Mouse (Mus musculus): ENCODE results near the gene Ybey. TPM values are rescaled to one million over a fixed set of nuclear protein-coding genes. Genes with fewer than 3 reads are reported as not detected.

The Ybey gene
- polyA plus RNA-seq, 1 experiment from 2014 or later, result 8.5 TPM

DNA sequence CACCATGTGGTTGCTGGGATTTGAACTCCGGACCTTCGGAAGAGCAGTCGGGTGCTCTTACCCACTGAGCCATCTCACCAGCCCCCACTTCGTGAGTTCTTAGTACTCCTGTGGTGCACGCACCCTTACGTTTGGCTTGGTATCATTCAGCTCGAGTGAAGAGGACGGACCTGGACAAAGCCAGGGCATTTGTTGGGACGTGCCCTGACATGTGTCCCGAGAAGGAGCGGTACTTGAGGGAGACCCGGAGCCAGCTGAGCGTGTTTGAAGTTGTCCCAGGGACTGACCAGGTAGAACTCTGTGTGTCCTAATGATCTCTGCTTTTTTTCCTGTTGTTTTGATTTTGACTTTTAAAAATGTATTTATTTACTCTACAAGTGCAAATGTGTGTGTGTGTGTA is 11.9 kb upstream of the Ybey start:
- Histone ChIP-seq H3K36me3 (peaks cover 96% of the 10 kb centered on the region), H3K9me3 (replicated peaks) (no peaks in the 10 kb centered on the region), H3K9ac (no peak overlapping the region), H3K27me3 (no peaks in the 10 kb centered on the region), H3K27ac (no peak overlapping the region), H3K4me3 (no peak overlapping the region), H3K4me1 (no peaks in the 10 kb centered on the region), H3K4me2 (replicated peaks) (no peak overlapping the region)
- 90% methylated on average over 13 of the region's 13 CpGs for WGBS
- ATAC-seq (ENCODE audit: low FRiP score), result no peak

DNA sequence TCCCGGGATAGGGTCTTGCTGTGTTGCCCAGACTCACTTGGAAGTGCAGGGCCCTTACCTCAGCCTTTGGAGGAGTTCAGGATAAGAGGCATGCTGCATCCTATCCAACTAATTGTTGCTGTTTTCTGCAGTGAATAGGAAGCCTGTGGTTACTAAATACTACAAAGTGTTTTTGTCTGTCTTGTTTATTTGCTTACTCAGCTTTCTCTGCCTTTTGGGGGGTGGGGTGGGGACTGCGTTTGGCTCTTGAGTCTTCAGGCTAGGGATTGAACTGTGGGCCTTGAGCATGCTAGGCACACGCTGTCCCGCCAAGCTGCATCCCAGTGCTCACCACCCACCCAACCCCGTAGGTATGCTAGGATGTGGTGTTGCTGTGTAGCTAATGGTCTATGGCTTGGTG is 4.8 kb upstream of the Ybey start:
- H3K9ac ChIP-seq, result no peak overlapping the region
- no peaks in the 10 kb centered on the region for H3K27me3 ChIP-seq
- peaks cover 11% of the 10 kb centered on the region for H3K4me1 ChIP-seq
- no peak overlapping the region for H3K4me3 ChIP-seq
- 90% methylated on average over 5 of the region's 5 CpGs for WGBS
- H3K4me2 ChIP-seq (replicated peaks), result no peak overlapping the region
- H3K27ac ChIP-seq, result no peak overlapping the region
- H3K9me3 ChIP-seq (replicated peaks), result no peaks in the 10 kb centered on the region
- no peak for ATAC-seq (ENCODE audit: low FRiP score)
- peaks cover 76% of the 10 kb centered on the region for H3K36me3 ChIP-seq

DNA sequence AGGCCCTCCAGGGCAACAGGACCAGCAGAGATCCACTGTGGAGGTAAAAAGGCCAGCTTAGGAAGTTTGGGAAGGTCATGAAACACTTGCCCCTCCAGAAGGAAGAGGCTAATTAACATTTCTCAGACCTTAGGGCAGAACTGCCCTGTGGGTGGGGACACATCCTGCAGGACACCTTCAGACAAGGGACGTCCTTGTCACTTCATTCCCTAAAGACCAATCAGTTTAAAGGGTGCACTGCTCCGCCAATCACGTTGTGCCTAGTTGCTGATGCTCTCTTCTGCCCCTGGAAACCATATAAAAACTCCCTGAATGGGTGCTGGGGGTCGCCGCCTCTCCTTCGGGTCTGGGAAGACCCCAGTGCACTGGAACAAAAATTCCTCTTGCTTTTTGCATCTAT is 6.2 kb downstream of the Ybey start:
- Histone ChIP-seq H3K4me1 (0 out of 2 replicates have a peak, but pooled peaks cover 2% of the 10 kb centered on the region), H3K4me3 (no peak overlapping the region), H3K4me2 (replicated peaks) (no peak overlapping the region), H3K9me3 (replicated peaks) (0 out of 2 replicates have a peak, but pooled peaks cover 8% of the 10 kb centered on the region), H3K27me3 (no peaks in the 10 kb centered on the region), H3K36me3 (peaks cover 32% of the 10 kb centered on the region), H3K27ac (no peak overlapping the region), H3K9ac (no peak overlapping the region)
- WGBS, result 89% methylated on average over 6 of the region's 6 CpGs
- no peak for ATAC-seq (ENCODE audit: low FRiP score)

DNA sequence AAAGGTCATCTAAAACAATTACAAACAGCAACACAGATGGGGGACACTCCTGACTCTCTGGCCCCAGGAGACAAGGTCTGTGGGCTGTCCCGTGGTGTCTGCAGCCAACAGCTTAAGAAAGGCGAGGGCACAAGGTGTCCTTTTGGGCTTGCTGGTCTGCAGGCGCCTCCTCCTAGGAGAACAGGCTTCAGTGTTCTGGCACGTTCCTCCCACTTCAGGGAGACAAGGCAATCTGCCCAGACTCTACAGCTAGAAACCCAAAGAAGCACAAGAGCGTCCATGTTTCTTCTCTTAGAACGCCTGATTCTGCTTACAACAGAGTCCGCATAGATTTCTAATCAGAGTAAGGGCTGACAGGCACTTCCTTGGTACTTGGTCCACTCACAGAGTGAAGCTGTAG is 6.6 kb downstream of the Ybey start:
- no peaks in the 10 kb centered on the region for H3K4me1 ChIP-seq
- ATAC-seq (ENCODE audit: low FRiP score), result no peak
- WGBS, result 92% methylated on average over 7 of the region's 7 CpGs

DNA sequence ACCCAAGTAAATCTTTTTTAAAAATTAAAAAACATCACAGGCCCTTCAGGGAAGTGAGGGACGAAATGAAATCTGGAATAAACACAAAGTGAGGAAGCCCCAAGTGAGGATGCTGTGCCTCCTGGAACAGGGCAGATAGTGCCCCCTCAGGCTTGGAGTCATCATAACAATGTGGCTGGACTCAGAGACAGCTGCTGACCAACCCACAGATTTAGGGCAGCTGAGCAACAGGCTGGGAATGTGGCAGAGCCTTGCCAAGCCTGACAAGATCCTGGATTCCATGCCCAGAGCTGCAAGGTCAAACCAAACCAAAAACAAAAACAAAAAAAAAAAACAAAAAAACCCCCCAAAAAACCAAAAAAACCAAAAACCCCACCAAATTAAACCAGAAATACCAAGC is 7.7 kb downstream of the Ybey start:
- Histone ChIP-seq H3K27me3 (no peaks in the 10 kb centered on the region), H3K9me3 (replicated peaks) (0 out of 2 replicates have a peak, but pooled peaks cover 8% of the 10 kb centered on the region), H3K4me3 (no peak overlapping the region), H3K4me1 (no peaks in the 10 kb centered on the region), H3K4me2 (replicated peaks) (no peak overlapping the region), H3K9ac (no peak overlapping the region), H3K36me3 (peaks cover 32% of the 10 kb centered on the region), H3K27ac (no peak overlapping the region)
- ATAC-seq (ENCODE audit: low FRiP score), result no peak
- WGBS, result 100% methylated on average over 1 of the region's 1 CpGs

More for the DNA sequence above, 6.6 kb downstream of the Ybey start:
- Histone ChIP-seq H3K4me3 (no peak overlapping the region), H3K4me2 (replicated peaks) (no peak overlapping the region), H3K9ac (no peak overlapping the region), H3K27me3 (no peaks in the 10 kb centered on the region), H3K9me3 (replicated peaks) (0 out of 2 replicates have a peak, but pooled peaks cover 8% of the 10 kb centered on the region), H3K36me3 (peaks cover 32% of the 10 kb centered on the region), H3K27ac (no peak overlapping the region)

DNA sequence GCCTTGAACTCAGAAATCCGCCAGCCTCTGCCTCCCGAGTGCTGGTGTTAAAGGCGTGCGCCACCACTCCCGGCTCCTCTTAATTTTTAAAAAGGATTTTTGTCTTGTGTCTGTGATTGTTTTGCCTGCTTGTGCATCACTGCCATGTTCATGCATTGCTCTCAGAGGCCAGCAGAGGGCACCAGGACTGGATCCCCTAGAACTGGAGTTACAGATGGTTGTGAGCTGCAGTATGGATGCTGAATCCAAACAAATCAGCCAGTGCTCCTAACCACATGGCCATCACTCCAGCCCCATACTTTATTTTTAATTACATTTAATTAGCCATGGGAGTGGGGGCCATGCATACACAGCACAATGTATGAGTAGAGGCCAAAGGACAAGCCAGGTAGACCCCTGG is 13.6 kb downstream of the Ybey start:
- Histone ChIP-seq H3K36me3 (no peaks in the 10 kb centered on the region), H3K27me3 (no peaks in the 10 kb centered on the region), H3K4me3 (no peak overlapping the region), H3K9me3 (replicated peaks) (0 out of 2 replicates have a peak, but pooled peaks cover 8% of the 10 kb centered on the region), H3K27ac (no peak overlapping the region), H3K4me1 (no peaks in the 10 kb centered on the region), H3K9ac (no peak overlapping the region), H3K4me2 (replicated peaks) (no peak overlapping the region)
- WGBS, result 52% methylated on average over 5 of the region's 5 CpGs
- no peak for ATAC-seq (ENCODE audit: low FRiP score)

DNA sequence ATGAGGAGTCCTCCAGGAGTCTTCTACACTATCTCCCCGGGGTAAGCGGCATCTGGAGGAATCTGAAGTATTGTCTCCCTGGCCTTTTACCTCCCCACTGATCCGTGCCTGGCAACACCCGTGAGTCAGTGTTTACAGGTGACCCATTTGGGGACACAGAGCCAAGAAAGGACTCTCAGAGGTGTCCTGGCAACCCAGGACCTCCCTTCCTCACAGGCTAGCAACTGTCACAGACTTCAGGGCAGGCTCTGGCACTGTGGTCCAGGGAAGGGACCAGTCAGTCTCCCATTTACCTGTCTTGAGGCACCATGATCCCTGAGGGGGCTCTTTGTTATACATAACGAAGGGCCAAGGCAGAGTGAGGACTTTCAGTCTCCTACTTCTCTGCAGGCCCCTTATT is 20.1 kb downstream of the Ybey start, which contains the start of gene 2610028H24Rik:
2610028H24Rik (plus strand) TSS at position 231 of the 400 bp plus-strand sequence.
- Histone ChIP-seq H3K4me2 (replicated peaks) (no peak within 1 kb of the TSS), H3K9me3 (replicated peaks) (no peaks in the 10 kb centered on the region), H3K4me3 (no peak within 1 kb of the TSS), H3K4me1 (peaks cover under 1% of the 10 kb centered on the region; the same call in 1 of the 2 replicates), H3K27ac (no peak within 1 kb of the TSS), H3K27me3 (no peaks in the 10 kb centered on the region), H3K9ac (no peak within 1 kb of the TSS), H3K36me3 (no peaks in the 10 kb centered on the region)
- no peak for ATAC-seq (ENCODE audit: low FRiP score)
- WGBS, result 66% methylated on average over 5 of the region's 5 CpGs

DNA sequence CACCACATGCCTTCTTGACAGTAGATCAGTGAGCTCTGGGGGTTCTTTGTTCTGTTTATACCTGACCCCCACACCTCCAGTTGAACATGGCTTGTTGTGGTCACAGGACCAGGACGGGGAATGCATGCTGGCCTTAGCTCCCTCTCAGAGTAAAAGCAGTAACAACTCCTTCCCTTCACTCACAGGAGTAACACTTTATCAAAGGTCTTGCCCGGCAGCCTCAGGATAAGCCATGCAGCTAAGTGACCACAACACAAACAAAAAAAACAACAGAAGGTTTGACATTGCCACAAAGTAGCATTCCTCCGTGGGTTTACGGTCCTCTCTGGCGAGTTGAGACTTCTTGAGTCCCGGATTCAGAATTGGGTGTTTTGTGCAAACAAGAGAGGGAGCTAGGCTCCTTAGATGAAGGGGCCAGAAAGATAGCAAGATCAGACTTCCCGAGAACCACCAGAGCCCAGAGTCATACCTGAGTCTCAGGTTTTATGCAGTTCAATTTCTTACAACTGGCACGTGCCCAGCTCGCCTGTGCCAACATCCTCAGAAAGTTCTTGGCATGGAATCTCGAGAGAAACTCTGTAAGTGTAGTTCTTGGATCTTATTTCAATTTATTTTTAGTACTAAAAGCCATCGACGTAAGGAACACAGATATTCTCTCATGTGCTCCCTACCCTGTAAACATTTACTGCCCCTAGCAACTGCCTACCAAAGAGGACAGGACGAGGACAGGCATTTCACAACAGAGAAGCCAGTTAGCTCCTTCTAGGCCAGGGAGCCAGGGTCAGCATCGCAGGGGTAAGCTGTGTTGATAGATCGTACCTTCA is 21.3 kb downstream of the Ybey start:
- H3K9me3 ChIP-seq (replicated peaks), result no peaks in the 10 kb centered on the region
- no peaks in the 10 kb centered on the region for H3K27me3 ChIP-seq
- 85% methylated on average over 15 of the region's 15 CpGs for WGBS
- H3K4me1 ChIP-seq, result peaks cover 9% of the 10 kb centered on the region
- H3K4me2 ChIP-seq (replicated peaks), result no peak overlapping the region
- no peak for ATAC-seq (ENCODE audit: low FRiP score)
- no peaks in the 10 kb centered on the region for H3K36me3 ChIP-seq
- H3K4me3 ChIP-seq, result no peak overlapping the region
- no peak overlapping the region for H3K27ac ChIP-seq
- no peak overlapping the region for H3K9ac ChIP-seq

DNA sequence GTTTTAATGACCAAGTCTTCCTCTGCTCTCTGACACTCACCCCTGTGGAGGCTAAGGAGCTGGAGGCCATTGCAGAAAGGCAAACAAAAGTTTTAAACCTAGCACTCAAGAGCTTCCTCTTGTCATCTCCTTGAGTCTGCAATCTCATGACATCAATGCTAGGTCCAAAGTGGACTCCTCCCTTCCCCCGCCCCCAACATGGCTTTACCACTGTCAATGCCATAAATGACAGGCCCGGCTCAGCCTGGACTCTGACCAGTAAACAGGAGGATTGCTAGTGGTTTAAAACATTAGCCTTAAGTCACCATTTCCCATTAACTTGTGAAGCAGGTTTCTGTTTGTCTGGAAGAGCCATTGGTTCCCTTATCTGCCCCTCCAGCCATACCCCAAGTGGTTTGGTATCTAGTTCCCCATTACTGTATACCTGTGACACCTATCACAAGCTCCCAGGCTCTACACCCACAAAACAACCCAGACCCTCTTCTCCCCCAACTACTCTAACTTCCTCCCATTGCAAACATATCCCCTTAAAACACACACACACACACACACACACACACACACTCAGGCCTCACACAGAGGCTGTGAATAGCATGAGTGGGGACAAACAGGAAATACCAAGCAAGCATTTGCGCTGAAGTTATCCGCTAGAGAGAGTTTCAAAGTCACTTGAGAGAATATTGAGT is 22.8 kb downstream of the Ybey start:
- Histone ChIP-seq H3K4me2 (replicated peaks) (no peak overlapping the region), H3K27me3 (no peaks in the 10 kb centered on the region), H3K36me3 (no peaks in the 10 kb centered on the region), H3K9ac (no peak overlapping the region), H3K9me3 (replicated peaks) (no peaks in the 10 kb centered on the region), H3K4me3 (no peak overlapping the region), H3K4me1 (peaks cover 15% of the 10 kb centered on the region), H3K27ac (no peak overlapping the region)
- no peak for ATAC-seq (ENCODE audit: low FRiP score)
- 81% methylated on average over 4 of the region's 4 CpGs for WGBS

DNA sequence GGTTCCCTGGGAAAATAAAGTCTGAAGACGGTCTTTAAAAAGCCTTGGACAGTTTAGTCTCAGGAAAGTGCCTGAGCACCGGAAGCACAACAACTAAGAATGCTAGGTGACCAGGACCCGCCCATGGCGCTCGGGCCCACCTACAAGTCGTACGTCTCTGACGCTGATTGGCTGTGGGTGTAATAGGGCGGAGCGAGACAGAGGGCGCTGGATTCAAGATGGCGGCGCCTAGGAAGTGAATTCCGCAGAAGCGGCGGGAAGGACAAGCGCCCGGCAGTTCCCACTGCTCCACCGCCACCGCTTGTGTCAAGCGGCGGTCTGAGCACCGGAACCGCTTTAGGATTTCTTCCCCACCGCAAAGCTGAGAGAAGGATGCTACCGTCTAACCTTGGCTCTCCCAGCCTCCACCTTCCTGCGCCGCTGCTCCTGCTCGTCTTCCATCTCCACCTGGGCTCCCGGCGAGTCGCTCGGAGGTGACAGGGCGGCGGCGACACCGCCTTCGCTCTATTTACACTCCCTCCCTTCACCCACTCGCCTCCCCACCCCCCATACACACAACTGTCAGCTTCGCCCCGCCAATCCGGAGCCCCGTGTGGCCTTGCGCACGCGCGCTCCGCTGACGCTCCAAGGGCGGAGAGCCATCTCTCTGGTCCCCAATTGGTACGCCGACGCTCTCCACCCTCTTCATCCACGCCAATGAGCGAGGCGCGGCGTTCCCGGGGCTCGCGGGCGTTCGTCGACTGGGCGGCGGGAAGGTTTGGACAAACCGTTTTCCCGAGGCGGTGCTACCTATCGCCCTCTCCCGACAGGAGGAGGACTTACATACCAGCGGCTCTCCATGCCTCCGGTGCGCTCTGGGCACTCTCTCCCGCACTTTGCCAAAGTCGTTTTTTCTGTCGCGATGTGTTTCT is 26.5 kb downstream of the Ybey start, which contains the start of gene Pcnt:
Pcnt (minus strand) TSS at position 609 of the 911 bp plus-strand sequence.
- Histone ChIP-seq H3K9ac (peak within 1 kb of the TSS; percentile 76), H3K9me3 (replicated peaks) (no peaks in the 10 kb centered on the region), H3K27me3 (no peaks in the 10 kb centered on the region), H3K27ac (peak within 1 kb of the TSS; percentile 87), H3K4me1 (peaks cover 17% of the 10 kb centered on the region), H3K4me3 (peak within 1 kb of the TSS; percentile 87), H3K36me3 (peaks cover 26% of the 10 kb centered on the region), H3K4me2 (replicated peaks) (peak within 1 kb of the TSS; percentile 77)
- WGBS, result under 1% methylated on average over 77 of the region's 78 CpGs
- ATAC-seq (ENCODE audit: low FRiP score), result peak; percentile 100

DNA sequence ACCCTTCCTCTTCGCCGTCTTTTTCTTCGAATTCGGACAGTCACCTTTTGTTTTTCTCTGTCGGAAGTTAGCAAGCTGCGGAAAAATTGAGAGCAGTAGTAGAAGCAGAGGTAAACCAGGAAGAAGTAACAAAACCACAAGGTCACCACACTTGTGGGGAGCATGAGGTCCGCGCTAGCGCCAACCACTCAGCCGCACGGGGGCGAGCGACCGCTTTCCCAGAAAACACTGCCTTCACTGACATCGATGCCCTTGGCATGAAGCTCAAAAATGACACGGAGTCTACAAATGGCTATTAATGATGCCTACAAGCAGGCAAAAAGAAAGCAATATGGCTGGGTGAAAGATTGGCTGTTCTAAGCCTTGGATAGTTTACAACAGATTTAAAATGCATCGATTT is 28.6 kb downstream of the Ybey start, which contains the start of gene AC141477.1:
AC141477.1 (minus strand) TSS at position 164 of the 400 bp plus-strand sequence.
- 96% methylated on average over 17 of the region's 17 CpGs for WGBS
- no peak within 1 kb of the TSS for H3K9ac ChIP-seq
- no peak within 1 kb of the TSS for H3K27ac ChIP-seq
- ATAC-seq (ENCODE audit: low FRiP score), result no peak
- H3K4me1 ChIP-seq, result peaks cover 17% of the 10 kb centered on the region
- no peak within 1 kb of the TSS for H3K4me3 ChIP-seq
- H3K27me3 ChIP-seq, result no peaks in the 10 kb centered on the region
- H3K4me2 ChIP-seq (replicated peaks), result peak within 1 kb of the TSS; percentile 77; the same call in 1 of the 2 replicates
- no peaks in the 10 kb centered on the region for H3K9me3 ChIP-seq (replicated peaks)
- peaks cover 48% of the 10 kb centered on the region for H3K36me3 ChIP-seq
